Mouse (Mus musculus): ENCODE results near the gene Dclk1. TPM values are rescaled to one million over a fixed set of nuclear protein-coding genes. Genes with fewer than 3 reads are reported as not detected.

Dclk1 gene
- polyA plus RNA-seq, 1 experiment from 2014 or later: 234 TPM

GRCm38 (mm10) chr3:55451877-55452276 lies 209.7 kb downstream of the Dclk1 start:
- H3K4me3 ChIP-seq (ENCODE audit: low read length): no peak overlapping the region
- no peak overlapping the region for H3K27ac ChIP-seq (ENCODE audit: low read depth, low read length)
- H3K4me2 ChIP-seq (ENCODE audit: low read length): no peak overlapping the region
- no peaks in the 10 kb centered on the region for H3K27me3 ChIP-seq (replicated peaks; ENCODE audit: control insufficient read depth, insufficient read depth, low read length)
- H3K9me3 ChIP-seq (ENCODE audit: control insufficient read depth, low read length): no peaks in the 10 kb centered on the region
- ATAC-seq: no peak
- peaks cover 4% of the 10 kb centered on the region for H3K4me1 ChIP-seq (ENCODE audit: control insufficient read depth, insufficient read depth, low read depth, low read length)
- H3K36me3 ChIP-seq (ENCODE audit: control insufficient read depth, insufficient read depth, low read length): no peaks in the 10 kb centered on the region
- no peak overlapping the region for H3K9ac ChIP-seq (ENCODE audit: low read depth, low read length)
- 78% methylated on average over 3 of the region's 3 CpGs for WGBS

- no peak overlapping the region for H3K27ac ChIP-seq (ENCODE audit: low read depth, low read length)
- ATAC-seq: no peak
- H3K36me3 ChIP-seq (ENCODE audit: control insufficient read depth, insufficient read depth, low read length): no peaks in the 10 kb centered on the region
- no peak overlapping the region for H3K4me2 ChIP-seq (ENCODE audit: low read length)
- H3K4me3 ChIP-seq (ENCODE audit: low read length): no peak overlapping the region
- no peaks in the 10 kb centered on the region for H3K9me3 ChIP-seq (ENCODE audit: control insufficient read depth, low read length)
- H3K27me3 ChIP-seq (replicated peaks; ENCODE audit: control insufficient read depth, insufficient read depth, low read length): no peaks in the 10 kb centered on the region
- WGBS: 94% methylated on average over 2 of the region's 2 CpGs
- H3K9ac ChIP-seq (ENCODE audit: low read depth, low read length): no peak overlapping the region
- no peaks in the 10 kb centered on the region; the same call in none of the 2 replicates for H3K4me1 ChIP-seq (ENCODE audit: control insufficient read depth, insufficient read depth, low read depth, low read length)
Measured at GRCm38 (mm10) chr3:55452464-55452863, 210.3 kb downstream of the Dclk1 start.

- no peaks in the 10 kb centered on the region for H3K27me3 ChIP-seq (replicated peaks; ENCODE audit: control insufficient read depth, insufficient read depth, low read length)
- 0 out of 2 replicates have a peak, but pooled peaks cover 2% of the 10 kb centered on the region for H3K36me3 ChIP-seq (ENCODE audit: control insufficient read depth, insufficient read depth, low read length)
- peak overlapping the region; percentile 84; the same call in 1 of the 2 replicates for H3K27ac ChIP-seq (ENCODE audit: low read depth, low read length)
- H3K9ac ChIP-seq (ENCODE audit: low read depth, low read length): no peak overlapping the region
- ATAC-seq: 0 out of 2 replicates have a peak, but pooled peaks have one; percentile 16
- 44% methylated on average over 3 of the region's 3 CpGs for WGBS
- peak overlapping the region; percentile 57 for H3K4me2 ChIP-seq (ENCODE audit: low read length)
- no peaks in the 10 kb centered on the region; the same call in 1 of the 2 replicates for H3K9me3 ChIP-seq (ENCODE audit: control insufficient read depth, low read length)
- H3K4me3 ChIP-seq (ENCODE audit: low read length): no peak overlapping the region
- peaks cover 11% of the 10 kb centered on the region for H3K4me1 ChIP-seq (ENCODE audit: control insufficient read depth, insufficient read depth, low read depth, low read length)
Measured at GRCm38 (mm10) chr3:55461092-55461491, 218.9 kb downstream of the Dclk1 start.

- 2% methylated on average over 17 of the region's 17 CpGs for WGBS
- H3K36me3 ChIP-seq (ENCODE audit: control insufficient read depth, insufficient read depth, low read length): 0 out of 2 replicates have a peak, but pooled peaks cover 2% of the 10 kb centered on the region
Measured at GRCm38 (mm10) chr3:55461685-55462655, 219.8 kb downstream of the Dclk1 start.

GRCm38 (mm10) chr3:55462904-55463668 lies 220.9 kb downstream of the Dclk1 start:
- no peak overlapping the region for H3K27ac ChIP-seq (ENCODE audit: low read depth, low read length)
- H3K4me2 ChIP-seq (ENCODE audit: low read length): peak overlapping the region; percentile 30
- peak overlapping the region; percentile 1 for H3K4me3 ChIP-seq (ENCODE audit: low read length)
- H3K9me3 ChIP-seq (ENCODE audit: control insufficient read depth, low read length): no peaks in the 10 kb centered on the region; the same call in 1 of the 2 replicates
- H3K4me1 ChIP-seq (ENCODE audit: control insufficient read depth, insufficient read depth, low read depth, low read length): peaks cover 15% of the 10 kb centered on the region
- H3K36me3 ChIP-seq (ENCODE audit: control insufficient read depth, insufficient read depth, low read length): 0 out of 2 replicates have a peak, but pooled peaks cover 2% of the 10 kb centered on the region
- no peak for ATAC-seq
- H3K9ac ChIP-seq (ENCODE audit: low read depth, low read length): no peak overlapping the region
- H3K27me3 ChIP-seq (replicated peaks; ENCODE audit: control insufficient read depth, insufficient read depth, low read length): no peaks in the 10 kb centered on the region
- 63% methylated on average over 4 of the region's 4 CpGs for WGBS

More at GRCm38 (mm10) chr3:55461685-55462655, 219.8 kb downstream of the Dclk1 start:
- H3K4me1 ChIP-seq (ENCODE audit: control insufficient read depth, insufficient read depth, low read depth, low read length): peaks cover 15% of the 10 kb centered on the region
- peak overlapping the region; percentile 64 for H3K9ac ChIP-seq (ENCODE audit: low read depth, low read length)
- no peaks in the 10 kb centered on the region for H3K27me3 ChIP-seq (replicated peaks; ENCODE audit: control insufficient read depth, insufficient read depth, low read length)
- peak overlapping the region; percentile 39 for H3K4me3 ChIP-seq (ENCODE audit: low read length)
- peak; percentile 89 for ATAC-seq
- H3K9me3 ChIP-seq (ENCODE audit: control insufficient read depth, low read length): no peaks in the 10 kb centered on the region; the same call in 1 of the 2 replicates
- peak overlapping the region; percentile 84 for H3K27ac ChIP-seq (ENCODE audit: low read depth, low read length)
- peak overlapping the region; percentile 57 for H3K4me2 ChIP-seq (ENCODE audit: low read length)

GRCm38 (mm10) chr3:55464226-55464625 lies 222.1 kb downstream of the Dclk1 start:
- Histone ChIP-seq H3K9ac (ENCODE audit: low read depth, low read length) (no peak overlapping the region), H3K4me2 (ENCODE audit: low read length) (peak overlapping the region; percentile 33), H3K4me3 (ENCODE audit: low read length) (0 out of 2 replicates have a peak overlapping the region, but pooled peaks have one; percentile 2), H3K27ac (ENCODE audit: low read depth, low read length) (no peak overlapping the region), H3K36me3 (ENCODE audit: control insufficient read depth, insufficient read depth, low read length) (0 out of 2 replicates have a peak, but pooled peaks cover 2% of the 10 kb centered on the region), H3K4me1 (ENCODE audit: control insufficient read depth, insufficient read depth, low read depth, low read length) (peaks cover 15% of the 10 kb centered on the region), H3K27me3 (replicated peaks; ENCODE audit: control insufficient read depth, insufficient read depth, low read length) (no peaks in the 10 kb centered on the region), H3K9me3 (ENCODE audit: control insufficient read depth, low read length) (no peaks in the 10 kb centered on the region; the same call in 1 of the 2 replicates)
- no peak for ATAC-seq
- 52% methylated on average over 3 of the region's 3 CpGs for WGBS

- Histone ChIP-seq H3K27ac (ENCODE audit: low read depth, low read length) (no peak overlapping the region), H3K4me2 (ENCODE audit: low read length) (peak overlapping the region; percentile 21; the same call in 1 of the 2 replicates)
Measured at GRCm38 (mm10) chr3:55465785-55466184, 223.6 kb downstream of the Dclk1 start.

GRCm38 (mm10) chr3:55466348-55466747 lies 224.2 kb downstream of the Dclk1 start:
- no peaks in the 10 kb centered on the region for H3K27me3 ChIP-seq (replicated peaks; ENCODE audit: control insufficient read depth, insufficient read depth, low read length)
- no peak for ATAC-seq
- no peaks in the 10 kb centered on the region for H3K9me3 ChIP-seq (ENCODE audit: control insufficient read depth, low read length)
- H3K36me3 ChIP-seq (ENCODE audit: control insufficient read depth, insufficient read depth, low read length): 0 out of 2 replicates have a peak, but pooled peaks cover 2% of the 10 kb centered on the region
- H3K4me1 ChIP-seq (ENCODE audit: control insufficient read depth, insufficient read depth, low read depth, low read length): peaks cover 10% of the 10 kb centered on the region
- H3K9ac ChIP-seq (ENCODE audit: low read depth, low read length): no peak overlapping the region
- H3K4me2 ChIP-seq (ENCODE audit: low read length): peak overlapping the region; percentile 21; the same call in 1 of the 2 replicates
- H3K27ac ChIP-seq (ENCODE audit: low read depth, low read length): no peak overlapping the region
- H3K4me3 ChIP-seq (ENCODE audit: low read length): no peak overlapping the region
- WGBS: 59% methylated on average over 9 of the region's 9 CpGs

More at GRCm38 (mm10) chr3:55465785-55466184, 223.6 kb downstream of the Dclk1 start:
- Histone ChIP-seq H3K9ac (ENCODE audit: low read depth, low read length) (no peak overlapping the region), H3K27me3 (replicated peaks; ENCODE audit: control insufficient read depth, insufficient read depth, low read length) (no peaks in the 10 kb centered on the region), H3K4me1 (ENCODE audit: control insufficient read depth, insufficient read depth, low read depth, low read length) (peaks cover 15% of the 10 kb centered on the region), H3K36me3 (ENCODE audit: control insufficient read depth, insufficient read depth, low read length) (0 out of 2 replicates have a peak, but pooled peaks cover 2% of the 10 kb centered on the region), H3K9me3 (ENCODE audit: control insufficient read depth, low read length) (no peaks in the 10 kb centered on the region), H3K4me3 (ENCODE audit: low read length) (no peak overlapping the region)
- WGBS: 74% methylated on average over 8 of the region's 8 CpGs
- no peak for ATAC-seq
